ENCODE assay signal across 8 mouse cellular contexts in genomic region chr9:55535907-55536306, GRCm38 (mm10). TPM values are rescaled to one million over a fixed set of nuclear protein-coding genes. Genes with fewer than 3 reads are reported as not detected.
A peak's percentile ranks its signal among the peaks of the same experiment; 100 is the strongest.
DNase-seq lines count a peak whose midpoint lies in the region; ATAC-seq and TF ChIP-seq lines count a peak whose summit lies in the region.

No protein-coding gene starts in this region.

- intact Hi-C loops in heart, adult 2 months (cut with DNase I), result loop anchor here (1.0 to 5.0 kb wide), 2 partner anchors 69 to 107 kb away; no protein-coding TSS in a partner anchor
- intact Hi-C loops in gastrocnemius, postnatal 14 days (cut with DNase I; ENCODE audit: low total_unique reads), result loop anchor here (10.0 kb wide), 2 partner anchors 71 to 389 kb away; no protein-coding TSS in a partner anchor

- peak; percentile 38 to 57 for DNase-seq in heart, adult 2 months
- DNase-seq in spleen, adult 2 months (ENCODE audit: low read depth in 1 of 2, low spot score in 2 of 2), result peak in 1 of 2 experiments; percentile 37
- DNase-seq in spleen, adult 12 weeks (ENCODE audit: low spot score), result no peak
- DNase-seq in c-Kit-positive CD71-positive TER-119-positive erythroid progenitor cells, embryonic 14.5 days (ENCODE audit: low spot score), result peak; percentile 29
- peak; percentile 63 for DNase-seq in gastrocnemius, postnatal 14 days
- peak; percentile 70 for DNase-seq in lung, postnatal 0 days (ENCODE audit: low spot score)
- DNase-seq in testis, postnatal 10 days (ENCODE audit: low spot score), result peak; percentile 82

- H3K4me3 ChIP-seq in heart, adult 2 months, result no peak overlapping the region
- H3K4me3 ChIP-seq in heart, embryonic 12.5 days, result no peak overlapping the region
- H3K4me3 ChIP-seq in spleen, adult 2 months (ENCODE audit: extremely low read depth, insufficient read depth, insufficient read length), result no peak overlapping the region
- H3K4me3 ChIP-seq in lung, postnatal 0 days (ENCODE audit: low read depth, low read length), result no peak overlapping the region

- no peaks in the 10 kb centered on the region for H3K9me3 ChIP-seq in heart, embryonic 12.5 days (replicated peaks)
- H3K9me3 ChIP-seq in lung, postnatal 0 days (ENCODE audit: low read length), result no peaks in the 10 kb centered on the region

- no peaks in the 10 kb centered on the region for H3K79me2 ChIP-seq in heart, adult 2 months (replicated peaks; ENCODE audit: control insufficient read depth, insufficient read depth, low read length)

- no peak for ATAC-seq in heart, embryonic 12.5 days (ENCODE audit: insufficient number of reproducible peaks, low FRiP score)
- 0 out of 2 replicates have a peak, but pooled peaks have one; percentile 46 for ATAC-seq in lung, postnatal 0 days

- TF ChIP-seq EP300 in heart, adult 2 months (IDR thresholded peaks at IDR 0.05; ENCODE audit: insufficient read depth, low read depth, low read length), result 0 out of 2 replicates have a peak, but pooled peaks have one; percentile 28
- TF ChIP-seq EP300 in lung, postnatal 0 days (IDR thresholded peaks at IDR 0.05), result no peak

- no peak overlapping the region for H3K9ac ChIP-seq in heart, adult 2 months (ENCODE audit: low read depth, low read length)
- no peak overlapping the region for H3K9ac ChIP-seq in heart, embryonic 12.5 days
- H3K9ac ChIP-seq in lung, postnatal 0 days (replicated peaks; ENCODE audit: low read depth), result no peak overlapping the region

- no peak overlapping the region for H3K27ac ChIP-seq in heart, adult 2 months
- H3K27ac ChIP-seq in heart, embryonic 12.5 days (ENCODE audit: poor library complexity, severe bottlenecking), result no peak overlapping the region
- H3K27ac ChIP-seq in spleen, adult 2 months (ENCODE audit: insufficient read depth, low read length), result no peak overlapping the region
- H3K27ac ChIP-seq in lung, postnatal 0 days (ENCODE audit: low read length), result no peak overlapping the region

- no peak overlapping the region for H3K4me2 ChIP-seq in heart, embryonic 12.5 days
- H3K4me2 ChIP-seq in lung, postnatal 0 days (replicated peaks; ENCODE audit: low read depth, low read length), result no peak overlapping the region

- peaks cover 21% of the 10 kb centered on the region for H3K27me3 ChIP-seq in heart, adult 2 months (ENCODE audit: control insufficient read depth, insufficient read depth, low read length)
- peaks cover 39% of the 10 kb centered on the region for H3K27me3 ChIP-seq in heart, embryonic 12.5 days (replicated peaks)
- H3K27me3 ChIP-seq in spleen, adult 2 months (ENCODE audit: control insufficient read depth, insufficient read depth, low read length), result peaks cover 21% of the 10 kb centered on the region
- peaks cover 28% of the 10 kb centered on the region for H3K27me3 ChIP-seq in lung, postnatal 0 days (replicated peaks; ENCODE audit: insufficient read depth, low read length)

- peak; percentile 95 for TF ChIP-seq CTCF in heart, adult 2 months (IDR thresholded peaks at IDR 0.05)
- TF ChIP-seq CTCF in spleen, adult 2 months (IDR thresholded peaks at IDR 0.05; ENCODE audit: extremely low read depth, insufficient read depth, insufficient read length, insufficient replicate concordance), result peak; percentile 30; the same call in 1 of the 2 replicates
- TF ChIP-seq CTCF in lung, postnatal 0 days (IDR thresholded peaks at IDR 0.05), result peak; percentile 87

- WGBS in heart, adult 2 months, result 20% methylated on average over 3 of the region's 3 CpGs
- WGBS in heart, embryonic 12.5 days, result 28% methylated on average over 3 of the region's 3 CpGs
- whole genome bisulfite sequencing in spleen, adult 2 months, result 12% methylated on average over 3 of the region's 3 CpGs
- 16% methylated on average over 3 of the region's 3 CpGs for WGBS in lung, postnatal 0 days

- no peak for TF ChIP-seq POLR2A in heart, adult 2 months (IDR thresholded peaks at IDR 0.05; ENCODE audit: insufficient read depth, low read depth, low read length)
- no peak for TF ChIP-seq POLR2A in spleen, adult 2 months (IDR thresholded peaks at IDR 0.05; ENCODE audit: low read depth, low read length)

- no peaks in the 10 kb centered on the region for H3K4me1 ChIP-seq in heart, adult 2 months (ENCODE audit: control insufficient read depth, insufficient read depth, low read length)
- peaks cover 4% of the 10 kb centered on the region for H3K4me1 ChIP-seq in heart, embryonic 12.5 days (replicated peaks)
- peaks cover 1% of the 10 kb centered on the region; the same call in 1 of the 2 replicates for H3K4me1 ChIP-seq in spleen, adult 2 months (ENCODE audit: control insufficient read depth, insufficient read depth, insufficient read length)
- no peaks in the 10 kb centered on the region for H3K4me1 ChIP-seq in lung, postnatal 0 days (ENCODE audit: insufficient read depth, low read depth, low read length)

- H3K36me3 ChIP-seq in heart, adult 2 months (ENCODE audit: control insufficient read depth, insufficient read depth, low read length), result no peaks in the 10 kb centered on the region
- H3K36me3 ChIP-seq in heart, embryonic 12.5 days, result no peaks in the 10 kb centered on the region
- H3K36me3 ChIP-seq in spleen, adult 2 months (ENCODE audit: control insufficient read depth, insufficient read depth, low read length), result no peaks in the 10 kb centered on the region
- H3K36me3 ChIP-seq in lung, postnatal 0 days (ENCODE audit: insufficient read depth, low read length), result no peaks in the 10 kb centered on the region

RNA-seq across cellular contexts. Expression of gene Isl2, which starts 2.6 kb away (rescaled TPM):
- not detected for total RNA-seq in heart, adult 2 months (2021)
- 0.06 TPM in 1 of 2 replicates, not detected in the other for polyA plus RNA-seq in heart, adult 2 months (2012; rRNA removed)
- 0.59 and 1.0 TPM in 2 replicates for polyA plus RNA-seq in heart, embryonic 12.5 days (2016; fragmentation: Nextera tagmentation; extraction: Ambion mirVana)
- polyA plus RNA-seq in spleen, adult 2 months (2012; rRNA removed), result 0.09 and 0.21 TPM in 2 replicates
- not detected for total RNA-seq in gastrocnemius, postnatal 14 days (2021)
- 0.07 TPM in 1 of 2 replicates, not detected in the other for polyA plus RNA-seq in lung, postnatal 0 days (2015; fragmentation: Nextera tagmentation; extraction: Ambion mirVana)

RNA-seq across cellular contexts. Expression of gene Etfa, which starts 23.9 kb away (rescaled TPM):
- total RNA-seq in heart, adult 2 months (2021), result 1,000 to 10,000 TPM in 1 of 2 experiments, 100 to 1,000 TPM in 1; 871 to 1,031 TPM
- polyA plus RNA-seq in heart, adult 2 months (2012; rRNA removed), result 289 and 479 TPM in 2 replicates
- 318 and 327 TPM in 2 replicates for polyA plus RNA-seq in heart, embryonic 12.5 days (2016; fragmentation: Nextera tagmentation; extraction: Ambion mirVana)
- polyA plus RNA-seq in spleen, adult 2 months (2012; rRNA removed), result 15.2 and 15.9 TPM in 2 replicates
- 100 to 1,000 TPM; 229 to 279 TPM for total RNA-seq in gastrocnemius, postnatal 14 days (2021)
- 175 and 196 TPM in 2 replicates for polyA plus RNA-seq in lung, postnatal 0 days (2015; fragmentation: Nextera tagmentation; extraction: Ambion mirVana)

Comparison
In these comparisons a context has a peak if more than half of its experiments do, and no peak if none do; other contexts are left out.
1. CTCF ChIP-seq: peak in every context shown above with its lines; median percentile 95 in heart, adult 2 months; 87 in lung, postnatal 0 days; 30 in spleen, adult 2 months.
2. RNA of gene Etfa, which starts 23.9 kb away (polyA plus RNA-seq): 318 to 327 TPM in heart, embryonic 12.5 days, 289 to 479 TPM in heart, adult 2 months and 175 to 196 TPM in lung, postnatal 0 days; 15.2 to 15.9 TPM in spleen, adult 2 months; every median in the first group is over 10 times any median in the second.